24 mouse cellular contexts compared by ENCODE assay signal in genomic region chr9:44672291-44672865, GRCm38 (mm10). TPM values are rescaled to one million over a fixed set of nuclear protein-coding genes. Genes with fewer than 3 reads are reported as not detected.
"Had no signal": no experiment of that assay in that cellular context is flagged by ENCODE, and none has a peak within 500 bp of the region (broad histone marks: within the 10 kb centered on the region; RNA-seq: fewer than 3 reads in every experiment).

No protein-coding gene starts in this region.

- H3K27me3 ChIP-seq: limb, embryonic 13.5 days; neural tube, embryonic 15.5 days; stomach, embryonic 15.5 days had no signal

- H3K9me3 ChIP-seq: liver, embryonic 12.5 days; midbrain, embryonic 10.5 days; neural tube, embryonic 15.5 days; stomach, embryonic 15.5 days had no signal

- H3K27ac ChIP-seq: limb, embryonic 13.5 days; liver, embryonic 12.5 days; midbrain, embryonic 10.5 days; neural tube, embryonic 15.5 days; stomach, embryonic 15.5 days had no signal

- H3K36me3 ChIP-seq: limb, embryonic 13.5 days; liver, embryonic 12.5 days; midbrain, embryonic 10.5 days; neural tube, embryonic 15.5 days; stomach, embryonic 15.5 days had no signal

- H3K9ac ChIP-seq: limb, embryonic 13.5 days; liver, embryonic 12.5 days; lung, embryonic 14.5 days; neural tube, embryonic 15.5 days; stomach, embryonic 15.5 days had no signal

- H3K4me2 ChIP-seq: limb, embryonic 13.5 days; liver, embryonic 12.5 days; lung, embryonic 14.5 days; neural tube, embryonic 15.5 days; stomach, embryonic 15.5 days had no signal

- DNase-seq: left cerebral cortex, postnatal 4 days; lung, embryonic 14.5 days; lung, postnatal 10 days; lung, postnatal 4 days; midbrain, embryonic 14.5 days; spleen, adult 18-20 months; thymus, adult 2 months; thymus, postnatal 25 days had no signal

- H3K4me3 ChIP-seq: limb, embryonic 13.5 days; liver, embryonic 12.5 days; midbrain, embryonic 10.5 days; myocyte; neural tube, embryonic 15.5 days; stomach, embryonic 15.5 days had no signal

- ATAC-seq: liver, embryonic 12.5 days had no signal

- H3K4me1 ChIP-seq: limb, embryonic 13.5 days; liver, embryonic 12.5 days; midbrain, embryonic 10.5 days; neural tube, embryonic 15.5 days; stomach, embryonic 15.5 days had no signal

RNA-seq across cellular contexts. Expression of gene Treh, which starts 0.7 kb away (rescaled TPM):
- total RNA-seq: layer of hippocampus, adult 8-10 months; layer of hippocampus, postnatal 14 days; left cerebral cortex, adult 18-20 months; left cerebral cortex, postnatal 10 days; left cerebral cortex, postnatal 4 days; megakaryocyte, adult 5-6 weeks had no signal
- polyA plus RNA-seq: kidney, embryonic 14.5 days; limb, embryonic 13.5 days; liver, embryonic 12.5 days; liver, embryonic 16.5 days; lung, embryonic 14.5 days; midbrain, embryonic 10.5 days; midbrain, embryonic 14.5 days; neural tube, embryonic 11.5 days; neural tube, embryonic 15.5 days; testis, adult 2 months; urinary bladder, adult 2 months had no signal
